Mouse (Mus musculus) G1E (cell line): ENCODE results near the gene F11r.

Experiments used
- GATA1 ChIP-seq: IDR thresholded peaks from 2 replicates; pipeline ENCODE4 v1.6.1; 2012; ENCODE audit warnings: borderline replicate concordance, low read length, inconsistent platforms, mixed read lengths
- POLR2AphosphoS5 ChIP-seq: IDR thresholded peaks from 2 replicates; pipeline ENCODE4 v1.6.1; 2012; ENCODE audit warnings: low read depth, low read length, inconsistent platforms; ENCODE audit not compliant: insufficient replicate concordance
- TAL1 ChIP-seq: conservative IDR thresholded peaks from 2 replicates; pipeline ENCODE4 v1.6.1; 2012; ENCODE audit warnings: low read depth, low read length, inconsistent platforms, mixed read lengths

DNA sequence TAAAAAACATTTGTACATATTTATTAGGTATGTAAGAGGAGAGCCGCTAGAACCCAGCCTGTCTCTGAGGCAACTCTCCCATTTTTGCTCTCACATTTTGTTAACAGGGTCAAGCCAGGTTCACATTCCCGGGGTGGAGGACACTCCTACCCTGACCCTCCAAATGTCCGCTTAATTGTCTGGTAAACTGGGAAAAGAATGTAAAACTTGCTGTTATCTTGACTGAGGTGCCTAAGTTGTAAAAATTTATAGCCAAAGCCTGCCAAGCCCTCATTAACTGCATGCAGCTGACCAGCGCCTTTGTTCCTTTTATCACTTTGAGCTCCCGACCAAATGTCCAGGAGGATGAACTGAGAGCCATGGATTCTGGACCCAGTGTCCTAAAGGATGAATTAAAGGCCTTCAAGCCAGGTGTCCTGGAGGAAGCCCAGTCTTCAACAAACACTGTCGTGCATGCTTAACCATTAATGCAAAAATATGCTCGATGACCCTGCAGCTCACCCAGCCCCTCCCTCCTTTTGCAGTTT, 2.0 kb upstream of the F11r start:
- no peak for TF ChIP-seq GATA1
- no peak for TF ChIP-seq POLR2AphosphoS5
- TF ChIP-seq TAL1 = no peak
